Mouse (Mus musculus): Measurements from ENCODE around the gene Ccdc14.

DNA sequence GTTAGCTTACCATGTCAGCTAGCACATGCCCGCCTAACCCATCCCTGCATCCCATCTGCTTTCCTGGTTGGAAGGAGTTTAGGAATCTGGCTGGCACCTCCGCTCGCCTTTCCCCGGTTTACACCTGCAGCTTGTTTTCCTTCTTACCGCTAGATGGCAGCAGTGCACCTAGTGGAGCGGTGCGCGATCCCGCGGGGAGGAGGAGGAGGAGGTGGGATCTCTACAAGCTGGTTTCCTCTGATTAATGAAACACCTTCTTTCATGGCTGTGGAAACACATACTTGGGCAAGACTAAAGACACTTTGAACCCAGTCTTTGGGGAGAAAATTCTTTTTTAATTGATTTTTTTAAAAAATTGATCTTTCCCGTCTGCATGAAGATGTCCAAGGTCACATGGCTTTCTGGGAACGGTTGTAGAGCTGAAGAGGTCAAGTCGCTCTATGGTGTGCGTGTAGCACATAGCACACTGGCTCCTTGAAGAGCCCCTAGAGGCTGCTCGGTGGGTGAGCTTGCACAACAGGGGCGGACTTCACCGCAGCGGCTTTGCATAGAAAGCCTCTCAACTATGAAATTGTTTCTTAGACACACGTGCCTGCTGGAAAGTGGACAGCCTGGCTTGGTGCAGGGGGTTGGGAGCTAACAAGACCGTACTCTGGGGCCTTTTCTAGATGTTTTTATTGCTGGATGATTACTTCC lies 23.2 kb upstream of the Ccdc14 start:
- TF ChIP-seq CTCF (IDR thresholded peaks at IDR 0.05; ENCODE audit: low read depth, low read length) (peak; percentile 79), POLR2A (IDR thresholded peaks at IDR 0.05; ENCODE audit: borderline replicate concordance, low read depth, low read length) (no peak)

Data from bone marrow macrophage, adult 2 months (primary cell).